Mouse (Mus musculus) kidney, adult 9 months (tissue): ENCODE results near the gene Fdx1.

Source experiments
- DNase-seq: peaks from one replicate; pipeline ENCODE4 v3.0.0; 2022

Fdx1 gene

GRCm38 (mm10) chr9:51962975-51963701 lies at the start of gene Fdx1:
Gene Fdx1 (minus strand): TSS chr9:51963556.
- peak; percentile 94 for DNase-seq

- DNase-seq: no peak
Observed at GRCm38 (mm10) chr9:52012781-52013436, 49.6 kb upstream of the Fdx1 start.

GRCm38 (mm10) chr9:52012311-52012710 lies 49.0 kb upstream of the Fdx1 start:
- no peak for DNase-seq

GRCm38 (mm10) chr9:52008511-52008910 lies 45.2 kb upstream of the Fdx1 start:
- DNase-seq: no peak

GRCm38 (mm10) chr9:52007341-52007740 lies 44.0 kb upstream of the Fdx1 start:
- DNase-seq: no peak

GRCm38 (mm10) chr9:52003501-52003900 lies 40.1 kb upstream of the Fdx1 start:
- DNase-seq: peak; percentile 46

GRCm38 (mm10) chr9:51995331-51996099 lies 32.2 kb upstream of the Fdx1 start:
- peak; percentile 86 for DNase-seq

GRCm38 (mm10) chr9:51994636-51995260 lies 31.4 kb upstream of the Fdx1 start:
- DNase-seq: peak; percentile 50

- peak; percentile 69 for DNase-seq
Observed at GRCm38 (mm10) chr9:51993486-51994275, 30.3 kb upstream of the Fdx1 start.

- peak; percentile 64 for DNase-seq
Observed at GRCm38 (mm10) chr9:51991241-51991876, 28.0 kb upstream of the Fdx1 start.

- peak; percentile 80 for DNase-seq
Observed at GRCm38 (mm10) chr9:51990828-51991227, 27.5 kb upstream of the Fdx1 start.

GRCm38 (mm10) chr9:51985493-51986099 lies 22.2 kb upstream of the Fdx1 start:
- peak; percentile 43 for DNase-seq

GRCm38 (mm10) chr9:51981131-51981530 lies 17.8 kb upstream of the Fdx1 start:
- DNase-seq: no peak

- DNase-seq: no peak
Observed at GRCm38 (mm10) chr9:51979301-51979700, 15.9 kb upstream of the Fdx1 start.

GRCm38 (mm10) chr9:51978545-51979259 lies 15.3 kb upstream of the Fdx1 start:
- DNase-seq: no peak

- DNase-seq: peak; percentile 98
Observed at GRCm38 (mm10) chr9:51977439-51978000, 14.2 kb upstream of the Fdx1 start.

GRCm38 (mm10) chr9:51974871-51975270 lies 11.5 kb upstream of the Fdx1 start:
- no peak for DNase-seq

GRCm38 (mm10) chr9:51973846-51974245 lies 10.5 kb upstream of the Fdx1 start:
- no peak for DNase-seq

- no peak for DNase-seq
Observed at GRCm38 (mm10) chr9:51966373-51966772, 3.0 kb upstream of the Fdx1 start.

- peak; percentile 34 for DNase-seq
Observed at GRCm38 (mm10) chr9:51964110-51964509, 754 bp upstream of the Fdx1 start.
